Mouse (Mus musculus): ENCODE data around the gene Btbd3.
"Not testable (repeated sequence)": the region's sequence is repeated elsewhere in the genome, so short reads cannot be mapped to it uniquely, and the experiment has no call there.

Gene Btbd3

DNA sequence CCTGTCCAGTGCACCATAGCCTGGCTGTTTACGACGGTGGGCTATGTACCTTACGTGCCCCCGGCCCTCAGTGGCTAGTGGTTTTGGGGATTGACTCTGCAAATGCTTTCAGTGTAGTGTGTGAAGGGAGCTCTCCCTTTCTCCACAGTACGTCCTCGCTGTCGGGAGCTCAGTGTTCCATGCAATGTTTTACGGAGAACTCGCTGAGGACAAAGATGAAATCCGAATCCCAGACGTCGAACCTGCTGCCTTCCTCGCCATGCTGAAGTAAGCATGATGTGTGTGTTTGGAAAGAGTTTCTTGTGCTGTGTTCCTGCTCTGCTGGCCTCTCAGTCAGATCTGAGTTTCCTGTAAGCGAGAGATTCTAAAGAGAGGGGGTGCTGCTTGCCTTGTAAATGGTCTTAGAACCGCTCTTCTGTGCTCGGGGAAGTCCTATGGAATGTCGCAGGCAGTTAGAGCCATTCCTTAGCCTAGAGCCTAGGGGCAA lies 23.9 kb downstream of the Btbd3 start:
- DNase-seq, result no peak

- no peak for DNase-seq
Observed at GRCm38 (mm10) chr2:138281550-138282201, 25.3 kb downstream of the Btbd3 start.

DNA sequence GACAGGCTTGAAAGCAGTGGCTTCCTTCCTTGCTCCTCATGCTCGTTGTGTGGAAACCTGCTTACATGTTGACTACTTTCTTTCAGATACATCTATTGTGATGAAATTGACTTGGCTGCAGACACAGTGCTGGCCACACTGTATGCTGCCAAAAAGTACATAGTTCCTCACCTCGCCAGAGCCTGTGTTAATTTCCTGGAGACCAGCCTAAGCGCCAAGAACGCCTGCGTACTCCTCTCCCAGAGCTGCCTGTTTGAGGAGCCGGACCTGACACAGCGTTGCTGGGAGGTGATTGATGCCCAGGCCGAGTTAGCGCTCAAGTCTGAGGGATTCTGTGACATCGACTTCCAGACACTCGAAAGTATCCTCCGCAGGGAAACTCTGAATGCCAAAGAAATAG lies 27.0 kb downstream of the Btbd3 start:
- DNase-seq, result no peak

DNA sequence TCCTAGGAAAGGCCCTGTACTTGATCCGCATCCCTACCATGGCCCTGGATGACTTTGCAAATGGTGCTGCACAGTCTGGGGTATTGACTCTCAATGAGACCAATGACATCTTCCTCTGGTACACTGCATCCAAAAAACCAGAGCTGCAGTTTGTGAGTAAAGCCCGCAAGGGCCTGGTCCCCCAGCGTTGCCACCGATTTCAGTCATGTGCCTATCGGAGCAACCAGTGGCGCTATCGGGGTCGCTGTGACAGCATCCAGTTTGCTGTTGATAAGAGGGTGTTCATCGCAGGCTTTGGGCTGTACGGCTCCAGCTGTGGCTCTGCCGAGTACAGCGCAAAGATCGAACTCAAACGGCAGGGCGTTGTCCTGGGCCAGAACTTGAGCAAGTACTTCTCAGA lies 27.5 kb downstream of the Btbd3 start:
- no peak for DNase-seq

DNA sequence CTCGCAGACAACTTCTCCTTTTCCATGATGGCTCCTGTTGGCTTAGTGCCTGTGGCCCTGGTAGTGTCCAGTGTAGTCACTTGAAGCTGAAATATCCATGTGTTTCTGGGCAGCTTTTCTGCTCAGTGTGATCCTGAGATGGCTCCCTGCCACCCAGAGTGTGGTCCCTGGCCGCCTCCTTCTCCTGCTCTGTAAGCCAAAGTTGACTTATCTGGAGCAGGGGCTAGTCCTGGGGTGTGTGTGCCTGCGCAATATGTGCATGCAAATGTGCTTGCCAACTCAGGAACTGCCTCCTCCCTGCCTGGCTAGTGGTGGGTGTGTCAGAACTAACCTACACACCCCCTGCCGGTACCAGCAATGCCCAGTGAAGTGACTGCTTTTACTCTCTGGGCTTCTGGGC lies 29.4 kb downstream of the Btbd3 start:
- DNase-seq, result no peak

- no peak for DNase-seq
Observed at GRCm38 (mm10) chr2:138290154-138290553, 33.8 kb downstream of the Btbd3 start.

GRCm38 (mm10) chr2:138294286-138294685 lies 37.9 kb downstream of the Btbd3 start:
- no peak for DNase-seq

GRCm38 (mm10) chr2:138306236-138306635 lies 49.9 kb downstream of the Btbd3 start:
- no peak for DNase-seq

- no peak for DNase-seq
Observed at GRCm38 (mm10) chr2:138315644-138316043, 59.3 kb downstream of the Btbd3 start.

DNA sequence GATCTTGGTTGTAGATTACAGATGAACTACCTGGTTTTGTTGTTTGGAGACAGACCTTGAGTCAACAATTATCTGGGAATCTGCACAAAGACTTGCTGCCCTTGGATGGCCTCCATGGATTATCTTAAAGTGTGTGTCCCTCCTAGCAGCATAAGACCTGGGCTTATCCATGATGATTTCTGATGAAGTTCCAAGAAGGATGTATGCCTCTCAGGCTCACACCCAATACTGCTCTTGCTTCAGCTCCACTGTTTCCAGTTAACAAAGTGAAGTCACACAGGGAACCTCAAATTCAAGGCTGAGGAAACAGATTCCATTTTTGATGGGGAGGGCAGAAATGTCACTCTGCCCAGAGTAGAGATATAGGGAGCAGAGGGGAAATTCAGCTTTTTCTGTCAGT lies 64.0 kb downstream of the Btbd3 start:
- no peak for DNase-seq

DNA sequence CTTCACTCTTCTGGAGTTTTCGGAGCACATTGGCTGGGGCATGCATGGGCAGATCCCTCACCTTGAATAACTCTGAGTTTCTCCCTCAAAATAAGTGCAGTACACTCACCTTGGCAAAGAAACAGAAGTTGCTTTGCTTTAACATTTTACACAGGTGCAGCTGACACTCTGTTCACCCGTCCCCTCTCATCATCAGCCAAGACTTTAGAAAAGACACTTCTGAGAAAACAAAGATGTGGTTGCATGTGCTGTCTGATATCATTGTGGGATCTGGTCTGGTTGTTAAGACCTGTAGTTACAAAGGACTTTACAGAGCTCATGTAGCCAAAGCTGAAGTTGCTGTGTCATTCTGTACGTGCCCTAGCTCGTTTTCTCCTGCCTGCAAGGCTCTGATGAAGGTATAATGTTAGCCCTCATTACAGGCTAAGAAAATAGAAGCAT lies 64.7 kb downstream of the Btbd3 start:
- DNase-seq, result no peak

DNA sequence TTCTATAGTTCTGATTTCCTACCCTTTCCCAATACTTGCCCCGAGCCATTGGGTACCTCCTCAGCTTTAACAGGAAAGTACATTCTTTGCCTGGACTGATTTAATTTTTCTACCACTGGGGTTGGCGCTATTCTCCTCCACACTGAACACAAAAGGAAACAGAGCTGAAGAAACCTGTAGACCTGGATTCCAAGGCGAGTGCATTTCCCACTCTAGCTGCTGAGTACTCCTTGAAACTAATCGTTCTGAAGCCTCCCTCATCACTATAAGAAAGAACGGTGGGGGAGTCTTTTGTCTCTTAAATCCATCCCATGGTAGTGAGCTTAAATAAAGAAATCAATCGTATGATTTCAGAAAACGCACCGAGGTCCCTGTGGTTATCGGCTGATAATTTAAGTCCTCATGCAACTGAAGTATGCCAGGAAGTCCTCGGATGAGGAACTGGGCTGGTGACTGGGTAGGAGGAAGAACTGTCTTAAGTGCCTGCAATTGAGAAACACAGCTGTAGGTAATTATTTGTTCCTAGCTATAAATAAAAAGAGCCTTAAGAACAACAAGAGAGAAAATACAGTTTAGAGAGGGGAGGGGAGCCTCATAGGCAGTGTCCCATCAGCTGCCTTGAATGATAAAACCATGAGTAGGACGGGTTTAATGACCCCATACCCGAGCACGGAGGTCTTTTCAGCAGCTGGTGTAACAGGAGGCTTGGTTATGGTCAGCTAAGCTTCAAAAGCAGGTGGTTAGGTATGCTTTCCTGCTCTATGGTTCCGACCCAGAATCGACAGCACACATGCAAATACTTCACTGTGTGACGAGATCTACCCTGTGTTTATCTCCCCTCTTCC lies 66.1 kb downstream of the Btbd3 start:
- DNase-seq, result no peak

DNA sequence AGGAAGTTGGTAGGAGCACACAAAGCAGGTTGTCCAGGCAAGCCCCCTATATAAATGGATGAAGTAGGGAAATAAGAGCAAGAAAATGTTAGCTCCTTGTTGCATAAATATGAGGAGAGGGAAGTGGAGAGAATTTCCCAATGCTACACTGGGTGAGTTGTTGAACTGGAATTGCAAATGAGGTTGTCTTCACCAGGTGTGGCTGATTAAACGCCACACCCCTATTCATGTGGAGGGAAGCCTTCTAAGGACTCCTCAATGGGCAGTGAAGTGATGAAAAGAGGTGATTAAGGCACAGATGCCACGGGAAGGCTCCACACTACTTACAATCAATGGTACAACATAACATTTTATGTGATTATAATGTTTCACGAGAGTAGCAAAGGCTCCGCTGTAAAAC lies 70.0 kb downstream of the Btbd3 start:
- no peak for DNase-seq

DNA sequence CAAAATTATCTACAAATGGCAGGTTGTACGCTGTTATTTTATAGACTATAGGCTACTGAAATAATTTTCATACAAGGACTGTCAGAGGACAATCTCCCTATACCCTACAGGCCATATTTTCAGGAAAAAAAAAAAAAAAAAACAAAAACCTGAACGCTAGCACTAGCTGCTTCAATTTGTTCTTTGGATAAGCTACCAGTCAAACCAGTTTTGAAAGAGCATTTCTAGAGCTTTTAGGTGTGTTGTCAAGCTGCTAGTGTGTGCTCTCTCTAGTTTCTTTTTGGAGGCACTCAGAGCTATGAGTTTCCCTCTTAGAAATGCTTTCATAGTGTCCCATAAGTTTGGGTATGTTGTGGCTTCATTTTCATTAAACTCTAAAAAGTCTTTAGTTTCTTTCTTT lies 77.8 kb downstream of the Btbd3 start:
- not testable (repeated sequence) for DNase-seq

DNA sequence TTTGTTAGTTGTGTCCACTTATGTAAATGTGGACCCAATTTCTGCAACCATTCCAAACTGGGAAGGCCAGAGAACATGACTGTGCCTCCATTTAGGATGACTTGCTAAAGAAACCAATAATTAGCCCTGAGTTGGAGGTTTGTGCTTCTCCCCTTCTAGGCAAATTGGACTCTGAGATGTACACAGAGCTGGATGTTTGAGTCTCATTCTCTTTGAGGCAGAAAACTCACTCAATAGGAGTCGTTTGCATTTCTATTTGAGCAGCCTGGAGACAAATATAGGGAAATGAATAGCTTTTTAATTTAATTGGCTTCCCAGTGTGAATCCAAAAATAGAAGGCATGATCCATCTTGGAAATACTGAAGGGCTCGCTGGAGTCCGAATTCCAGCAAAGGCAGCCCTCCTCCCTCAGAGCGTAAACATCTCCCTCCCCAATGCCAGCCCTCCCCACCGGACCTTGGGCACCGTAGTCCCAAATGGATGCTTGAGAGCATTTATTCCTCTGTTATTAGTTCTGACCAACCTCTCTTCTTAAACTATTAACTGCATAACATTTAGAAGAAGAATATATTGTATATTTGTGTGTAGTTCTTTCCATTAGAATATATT lies 81.6 kb downstream of the Btbd3 start:
- no peak for DNase-seq

- no peak for DNase-seq
Observed at GRCm38 (mm10) chr2:138338524-138338923, 82.2 kb downstream of the Btbd3 start.

DNA sequence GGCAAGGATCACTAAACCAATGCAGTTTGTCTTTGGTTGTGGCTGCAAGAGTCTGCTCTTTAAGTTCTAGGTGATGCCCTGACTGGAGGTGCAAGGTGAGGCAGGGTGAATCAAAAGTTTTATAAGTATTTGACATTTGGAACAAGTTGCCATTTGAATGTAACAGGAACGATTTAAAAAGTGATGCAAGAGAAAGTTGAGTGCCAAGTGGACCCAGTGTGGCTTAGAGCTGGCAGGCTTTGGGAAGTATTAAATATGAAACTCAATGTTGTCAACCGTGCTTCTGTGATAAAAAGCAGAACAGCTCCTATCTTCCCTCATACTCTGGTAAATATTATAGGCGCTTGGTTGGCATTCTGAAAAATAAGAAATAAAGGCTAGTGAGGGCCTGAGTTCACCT lies 99.0 kb downstream of the Btbd3 start:
- DNase-seq, result no peak

- DNase-seq, result no peak
Observed at GRCm38 (mm10) chr2:138362474-138362873, 106.1 kb downstream of the Btbd3 start.

GRCm38 (mm10) chr2:138365391-138365790 lies 109.0 kb downstream of the Btbd3 start:
- DNase-seq, result no peak

DNA sequence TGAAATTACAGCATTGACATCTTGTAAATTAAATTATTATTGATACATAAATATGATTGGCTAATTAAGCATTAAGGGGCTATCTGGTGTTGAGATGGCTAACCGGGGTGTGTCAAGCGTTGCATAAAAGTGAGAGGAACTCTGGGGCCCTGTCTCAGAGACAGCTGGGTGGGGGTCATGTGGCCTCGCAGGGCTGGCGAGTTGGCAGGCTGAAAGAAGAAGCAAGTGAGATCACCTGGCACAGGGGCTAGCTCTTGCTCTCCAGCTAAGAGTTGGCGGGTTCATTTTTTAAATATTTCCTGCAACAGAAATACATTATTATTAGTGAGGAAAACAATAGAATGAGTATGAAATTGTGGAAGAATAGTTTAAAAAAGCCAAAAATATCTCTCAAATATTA lies 118.2 kb downstream of the Btbd3 start:
- DNase-seq, result no peak

DNA sequence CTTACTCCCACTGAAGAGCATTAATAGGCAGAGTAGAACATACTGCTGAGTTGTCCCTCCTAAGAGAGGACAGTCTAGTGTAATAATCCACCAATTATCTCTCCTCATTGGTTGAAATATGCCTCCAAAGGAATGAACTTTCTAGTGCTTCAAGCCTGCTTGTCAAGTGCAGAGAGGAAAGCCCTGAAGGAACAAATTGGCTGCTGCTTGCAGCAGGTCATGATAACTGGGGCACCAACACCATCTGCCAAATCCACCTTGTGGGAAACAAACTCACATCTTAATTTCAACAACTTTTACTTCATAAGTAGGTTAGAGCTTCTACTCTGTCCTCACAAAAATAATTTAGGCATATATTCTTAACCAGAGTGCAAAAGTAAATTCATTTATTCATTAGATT lies 122.5 kb downstream of the Btbd3 start:
- no peak for DNase-seq

DNA sequence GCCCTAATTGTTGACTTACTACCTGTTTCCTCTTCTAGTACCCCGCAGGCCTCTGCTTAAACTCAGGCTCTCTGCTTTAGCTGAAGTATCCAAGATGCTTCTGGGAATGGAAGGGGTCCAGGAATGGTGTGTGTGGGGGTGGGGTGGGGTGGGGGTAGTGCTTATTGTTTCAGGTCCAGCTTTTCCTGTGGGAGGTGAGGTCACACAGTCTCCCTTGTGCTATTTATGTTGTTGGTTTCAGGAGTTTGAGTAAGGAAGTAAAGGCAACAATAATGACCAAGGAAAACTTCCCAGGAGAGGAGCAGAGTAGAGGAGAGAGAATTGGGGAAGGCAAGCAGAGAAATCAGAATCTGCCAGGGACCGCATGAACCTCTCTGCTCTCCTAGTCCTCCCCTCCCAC lies 128.4 kb downstream of the Btbd3 start:
- DNase-seq, result no peak

GRCm38 (mm10) chr2:138388591-138388990 lies 132.2 kb downstream of the Btbd3 start:
- no peak for DNase-seq

GRCm38 (mm10) chr2:138403046-138403445 lies 146.7 kb downstream of the Btbd3 start:
- DNase-seq, result no peak
